Mouse (Mus musculus): ENCODE measurements around the gene Nfyc. TPM values are rescaled to one million over a fixed set of nuclear protein-coding genes. Genes with fewer than 3 reads are reported as not detected.

Gene Nfyc
- 45.7 and 52.4 TPM in 2 replicates for polyA plus RNA-seq (2015; fragmentation: Nextera tagmentation; extraction: Ambion mirVana)

GRCm38 (mm10) chr4:120831472-120831871 is at the start of gene Nfyc:
TSS of gene Nfyc (minus strand) at chr4:120831572.

GRCm38 (mm10) chr4:120854588-120855319 is 23.4 kb upstream of the Nfyc start, which contains the start of gene Rims3:
TSS of gene Rims3 (plus strand) at chr4:120854816.

GRCm38 (mm10) chr4:120747941-120748866 is 83.2 kb downstream of the Nfyc start, which contains the start of gene Kcnq4:
TSS of gene Kcnq4 (minus strand) at chr4:120748612.

Small RNA genes lying within 50 kb of the gene (microRNA-seq; reads per million reads assigned to microRNA genes)
- gene Gm23936 (ENCODE audit: borderline replicate concordance, insufficient number of aligned reads), result not detected
- 54.6 reads per million, percentile 36 among the genes with 10 or more reads in this experiment for gene Mir30c-1 (ENCODE audit: borderline replicate concordance, insufficient number of aligned reads)
- not detected for gene Mir30e (ENCODE audit: borderline replicate concordance, insufficient number of aligned reads)
- not detected for gene Mir30f (ENCODE audit: borderline replicate concordance, insufficient number of aligned reads)

Other genes with a start within 250 kb of the Nfyc start
- not detected in 2 replicates for gene Gm8439, start 242.8 kb downstream of the Nfyc start, polyA plus RNA-seq (2015; fragmentation: Nextera tagmentation; extraction: Ambion mirVana)
- gene Cited4, start 165.0 kb downstream of the Nfyc start, polyA plus RNA-seq (2015; fragmentation: Nextera tagmentation; extraction: Ambion mirVana), result 5.8 and 15.0 TPM in 2 replicates
- gene Kcnq4, start 83.0 kb downstream of the Nfyc start, polyA plus RNA-seq (2015; fragmentation: Nextera tagmentation; extraction: Ambion mirVana), result 2.5 and 4.0 TPM in 2 replicates
- gene Rims3, start 23.2 kb upstream of the Nfyc start, polyA plus RNA-seq (2015; fragmentation: Nextera tagmentation; extraction: Ambion mirVana), result 4.7 and 6.2 TPM in 2 replicates
- 12.3 and 14.0 TPM in 2 replicates for gene Exo5, start 93.4 kb upstream of the Nfyc start, polyA plus RNA-seq (2015; fragmentation: Nextera tagmentation; extraction: Ambion mirVana)
- 3.1 and 3.3 TPM in 2 replicates for gene Zfp69, start 120.1 kb upstream of the Nfyc start, polyA plus RNA-seq (2015; fragmentation: Nextera tagmentation; extraction: Ambion mirVana)
- 15.4 and 15.9 TPM in 2 replicates for gene Smap2, start 185.7 kb upstream of the Nfyc start, polyA plus RNA-seq (2015; fragmentation: Nextera tagmentation; extraction: Ambion mirVana)
- 5.8 and 7.3 TPM in 2 replicates for gene Col9a2, start 207.8 kb upstream of the Nfyc start, polyA plus RNA-seq (2015; fragmentation: Nextera tagmentation; extraction: Ambion mirVana)